Mouse (Mus musculus): Measurements from ENCODE around the gene P2rx4.

Gene P2rx4

DNA sequence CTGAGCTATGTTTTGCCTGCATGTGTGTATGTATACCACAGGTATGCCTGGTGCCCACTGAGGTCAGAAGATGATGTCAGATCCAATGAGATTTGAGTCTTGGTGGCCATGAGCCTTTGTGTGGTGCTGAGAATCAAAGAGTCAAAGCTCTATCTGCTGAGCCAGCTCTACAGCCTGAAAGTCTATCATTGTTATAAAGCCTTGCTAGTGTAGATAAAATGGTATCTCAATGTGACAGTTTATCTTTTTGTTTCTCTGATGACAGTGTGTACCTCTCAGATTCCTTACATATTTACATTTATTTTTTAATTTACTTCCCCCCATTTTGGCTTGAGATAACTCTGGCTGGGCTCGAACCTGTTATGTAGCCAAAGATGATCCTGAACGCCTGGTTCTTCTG, 3.8 kb upstream of the P2rx4 start:
- in situ Hi-C loops (cut with MboI, MseI), result loop anchor here in 1 of 2 experiments (5.0 kb wide), 1 partner anchor 84 kb away; no protein-coding TSS in a partner anchor

DNA sequence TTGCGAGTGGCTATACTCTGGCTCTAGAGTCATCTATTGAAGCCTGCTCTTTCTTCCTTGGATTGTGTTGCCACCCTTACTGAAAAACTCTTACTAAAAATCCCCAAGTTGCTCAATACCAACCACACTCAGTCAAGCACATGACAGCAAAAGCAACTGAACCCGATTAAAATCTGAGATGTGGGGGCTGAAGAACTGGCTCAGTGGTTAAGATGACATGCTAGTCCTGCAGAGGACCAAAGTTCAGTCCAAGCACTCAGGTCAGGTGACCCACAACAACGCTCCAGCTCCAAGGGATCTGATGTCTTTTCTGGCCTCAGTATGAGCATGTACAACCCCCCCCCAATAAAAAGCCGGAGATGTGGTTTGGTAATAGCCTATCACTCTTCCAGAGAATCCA, 2.8 kb upstream of the P2rx4 start:
- in situ Hi-C loops (cut with MboI, MseI), result loop anchor here in 1 of 2 experiments (5.0 kb wide), 1 partner anchor 83 kb away; no protein-coding TSS in a partner anchor

DNA sequence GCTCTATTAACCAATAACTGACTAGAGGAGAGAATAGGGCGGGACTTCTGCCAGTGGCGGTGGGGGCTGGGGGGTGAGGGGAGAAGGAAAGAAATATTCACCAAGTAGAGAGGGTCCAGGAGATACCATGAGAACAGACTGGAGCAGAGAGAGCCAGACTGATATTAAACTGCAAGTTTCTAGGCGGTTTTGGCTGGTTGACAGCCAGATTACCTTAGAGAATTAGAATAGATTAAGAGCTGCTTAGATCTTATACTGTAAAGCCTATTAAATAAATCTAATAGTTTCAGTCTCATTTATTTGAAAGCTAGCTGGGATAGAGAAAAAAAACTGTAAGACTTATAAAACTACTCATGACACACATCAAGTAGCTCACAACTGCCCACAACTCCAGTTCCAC, 2.2 kb upstream of the P2rx4 start:
- in situ Hi-C loops (cut with MboI, MseI), result no loop called here

DNA sequence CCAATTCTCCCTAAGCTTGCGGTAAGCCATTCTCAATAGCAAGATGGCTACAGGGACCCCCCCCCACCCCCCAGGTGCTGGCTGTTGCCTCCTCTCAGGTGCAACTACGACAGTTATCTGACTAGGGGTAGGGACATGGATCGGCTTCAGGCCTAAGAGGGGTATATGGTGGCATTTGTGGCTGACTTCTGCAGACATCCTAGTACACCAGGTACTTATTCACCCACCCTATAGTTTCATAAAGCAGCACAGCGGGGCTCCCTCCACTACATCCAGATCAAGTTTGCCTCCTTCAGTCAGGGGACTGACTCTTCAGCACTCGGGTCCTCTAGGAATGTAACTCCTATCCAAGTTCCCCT, 448 bp upstream of the P2rx4 start:
- in situ Hi-C loops (cut with MboI, MseI), result no loop called here

DNA sequence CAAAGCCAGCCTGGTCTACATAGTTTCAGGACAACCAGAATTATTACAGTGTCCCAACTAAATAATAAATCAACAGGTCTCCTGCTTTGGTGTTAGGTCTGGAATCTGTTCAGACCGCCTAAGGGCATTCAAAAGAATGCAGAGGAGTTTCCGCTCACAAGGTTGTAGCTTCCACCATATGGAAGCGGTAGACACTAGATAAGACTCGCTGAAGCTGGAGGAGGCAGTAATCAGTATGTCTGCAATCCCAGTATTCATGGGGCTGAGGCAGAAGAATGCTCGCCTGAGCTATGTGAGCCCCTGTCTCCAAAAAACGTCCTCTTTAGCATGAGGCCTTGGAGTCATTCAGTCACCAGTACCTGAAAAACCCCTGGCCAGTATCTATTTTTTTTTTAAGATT, 1.5 kb downstream of the P2rx4 start:
- in situ Hi-C loops (cut with MboI, MseI), result no loop called here

DNA sequence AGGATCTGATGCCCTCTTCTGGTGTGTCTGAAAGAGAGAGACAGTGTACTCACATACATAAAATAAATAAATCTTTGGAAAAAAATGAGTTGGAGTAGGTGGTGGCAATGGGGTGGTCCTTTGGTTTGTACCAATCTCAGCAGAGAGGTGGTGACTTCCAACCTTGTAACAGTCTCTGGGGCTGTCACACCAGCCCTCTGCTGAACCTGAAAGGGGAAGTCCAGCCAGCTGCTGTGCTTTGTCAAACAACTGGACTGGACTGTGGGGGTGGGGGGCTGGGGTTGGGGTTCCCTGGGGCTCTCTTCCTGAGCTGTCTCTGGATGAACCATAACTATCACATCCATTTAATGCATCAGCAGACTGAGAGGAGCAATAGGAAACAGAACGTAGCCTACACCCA, 8.4 kb downstream of the P2rx4 start:
- in situ Hi-C loops (cut with MboI, MseI), result no loop called here

DNA sequence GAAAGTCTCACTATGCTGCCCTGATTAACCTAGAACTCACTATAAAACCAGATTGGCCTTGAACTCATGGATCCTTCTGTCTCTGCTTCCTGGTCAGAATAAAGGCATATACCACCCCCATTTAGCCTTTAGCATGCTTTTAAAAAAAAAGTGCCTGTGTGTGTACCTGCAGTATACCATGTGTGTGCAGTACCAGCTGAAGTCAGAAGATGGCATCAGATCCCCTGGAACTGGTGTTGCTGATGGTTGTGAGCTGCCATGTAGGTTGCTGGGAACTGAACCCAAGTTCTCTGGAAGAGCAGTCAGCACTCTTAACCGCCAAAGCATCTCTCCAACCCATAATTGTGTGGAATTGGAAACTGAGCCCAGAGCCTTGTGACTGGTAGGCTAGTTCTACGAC, 9.4 kb downstream of the P2rx4 start:
- in situ Hi-C loops (cut with MboI, MseI), result no loop called here

DNA sequence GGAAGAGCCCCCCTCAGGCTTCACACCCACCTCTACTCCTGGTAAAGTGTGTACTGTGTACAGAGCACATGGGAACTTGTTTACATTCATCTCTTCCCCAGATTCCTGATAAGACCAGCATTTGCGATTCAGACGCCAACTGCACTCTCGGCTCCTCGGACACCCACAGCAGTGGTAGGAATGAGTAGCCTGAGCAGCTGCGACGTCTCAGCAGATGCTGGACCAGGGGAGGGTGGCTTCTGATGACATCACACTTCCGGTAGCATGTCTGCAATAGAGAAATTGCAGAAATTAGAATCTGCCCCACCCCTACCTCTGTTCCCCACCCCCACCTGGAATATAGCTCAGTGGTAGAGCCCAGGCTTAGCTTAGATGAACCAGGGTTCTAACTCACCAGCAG, 11.1 kb downstream of the P2rx4 start:
- in situ Hi-C loops (cut with MboI, MseI), result no loop called here

DNA sequence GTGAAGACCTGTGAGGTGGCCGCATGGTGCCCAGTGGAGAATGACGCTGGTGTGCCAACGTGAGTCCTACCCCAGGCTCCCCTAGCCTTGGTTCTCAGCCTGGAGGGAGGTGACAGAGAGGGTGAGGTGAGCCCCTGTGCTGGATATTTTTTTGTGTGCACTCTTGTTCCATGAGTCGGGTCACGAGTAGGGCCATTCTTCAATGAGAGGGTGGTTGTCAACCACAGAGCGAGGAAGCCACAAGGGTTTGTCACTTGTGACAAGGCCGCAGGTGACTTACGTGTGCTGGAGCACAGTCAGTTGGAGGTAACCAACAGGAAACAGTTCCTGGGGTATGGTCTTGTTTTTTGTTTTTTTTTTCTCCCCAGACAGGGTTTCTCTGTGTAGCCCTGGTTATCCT, 11.8 kb downstream of the P2rx4 start:
- in situ Hi-C loops (cut with MboI, MseI), result no loop called here

DNA sequence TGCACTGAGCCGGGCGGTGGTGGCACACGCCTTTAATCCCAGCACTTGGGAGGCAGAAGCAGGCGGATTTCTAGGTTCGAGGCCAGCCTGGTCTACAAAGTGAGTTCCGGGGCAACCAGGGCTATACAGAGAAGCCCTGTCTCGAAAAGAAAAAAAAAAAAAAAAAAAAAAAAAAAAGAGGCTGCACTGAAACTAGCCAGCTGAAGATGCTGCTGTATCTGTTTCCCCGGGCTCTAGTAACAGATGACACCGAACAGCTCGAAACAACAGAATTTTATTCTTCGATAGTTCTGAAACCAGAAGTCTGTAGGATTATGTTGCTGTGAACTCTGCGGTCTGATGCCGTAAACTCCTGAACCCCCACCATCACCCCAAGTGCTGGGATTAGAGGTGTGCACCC, 18.1 kb downstream of the P2rx4 start:
- in situ Hi-C loops (cut with MboI, MseI), result no loop called here

DNA sequence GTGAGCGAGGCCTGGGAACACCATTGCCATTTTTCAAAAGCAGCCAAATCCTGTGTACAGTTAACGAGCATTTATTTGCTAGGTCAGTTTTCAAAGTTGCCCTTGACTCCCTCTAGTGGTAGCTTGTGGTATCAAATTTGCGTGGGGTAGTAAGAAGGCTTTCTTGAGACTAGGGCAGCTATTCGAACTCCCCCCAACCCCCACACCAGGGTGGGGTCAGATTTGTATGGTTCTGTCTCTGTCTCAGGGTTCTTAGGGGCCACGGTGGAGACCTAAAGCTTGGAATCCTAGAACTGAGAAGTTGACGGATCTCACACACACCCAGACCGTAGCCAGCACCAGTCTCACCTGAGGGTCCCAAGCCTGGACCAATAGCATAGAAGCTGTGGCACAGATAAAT, 18.7 kb downstream of the P2rx4 start:
- in situ Hi-C loops (cut with MboI, MseI), result no loop called here

DNA sequence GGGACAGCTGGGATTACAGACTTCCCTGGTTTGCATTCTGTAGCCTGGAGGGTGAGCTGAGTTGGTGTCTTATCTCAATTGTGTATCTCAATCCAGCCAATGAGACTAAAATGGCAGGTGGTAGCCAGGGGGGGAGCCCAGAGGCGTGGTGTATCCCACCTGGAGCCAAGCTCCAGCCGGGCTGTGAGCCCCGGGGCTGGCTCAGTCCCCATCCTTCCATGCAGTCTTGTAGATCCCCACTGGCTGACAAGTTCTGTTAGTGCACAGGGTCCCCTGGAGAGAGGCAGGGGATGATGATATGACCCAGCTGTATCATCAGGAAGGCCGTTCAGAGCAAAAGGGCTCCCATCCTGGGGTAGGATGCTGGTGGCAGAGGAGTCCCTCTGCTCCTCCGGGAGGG, 19.3 kb downstream of the P2rx4 start:
- in situ Hi-C loops (cut with MboI, MseI), result no loop called here

DNA sequence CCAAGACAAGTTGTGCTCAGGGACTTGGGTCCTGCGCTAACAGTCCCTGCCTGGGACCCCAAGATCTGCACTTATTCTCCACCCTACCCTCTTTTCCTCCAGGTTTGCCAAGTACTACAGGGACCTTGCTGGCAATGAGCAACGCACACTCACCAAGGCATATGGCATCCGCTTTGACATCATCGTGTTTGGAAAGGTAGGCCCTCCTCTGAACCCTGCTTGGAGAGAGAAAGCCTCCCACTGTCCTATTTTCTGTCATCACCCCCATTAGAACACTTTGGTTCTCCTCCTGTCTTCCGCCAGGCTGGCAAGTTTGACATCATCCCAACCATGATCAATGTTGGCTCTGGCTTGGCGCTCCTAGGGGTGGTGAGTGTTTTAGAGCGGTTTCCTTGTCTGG, 19.8 kb downstream of the P2rx4 start:
- in situ Hi-C loops (cut with MboI, MseI), result no loop called here

DNA sequence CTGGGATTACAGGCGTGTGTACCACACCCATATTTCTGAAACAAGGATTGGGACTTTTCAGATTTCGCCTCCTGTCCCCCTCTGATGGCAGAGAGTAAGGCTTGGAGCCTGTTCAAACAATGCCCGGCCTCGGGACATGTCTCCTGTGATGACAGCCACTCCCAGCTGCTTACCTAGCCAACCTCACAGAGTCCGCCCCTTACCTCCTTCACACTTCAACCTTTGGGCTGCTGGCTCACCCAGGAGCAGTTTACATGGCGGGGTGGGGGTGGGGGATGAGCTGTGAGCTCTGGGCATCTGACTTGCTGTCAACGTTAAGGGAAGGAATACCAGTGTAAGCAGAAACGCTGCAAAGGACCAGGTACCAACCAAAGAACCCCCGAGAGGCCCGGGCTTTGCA, 23.4 kb downstream of the P2rx4 start:
- in situ Hi-C loops (cut with MboI, MseI), result no loop called here

DNA sequence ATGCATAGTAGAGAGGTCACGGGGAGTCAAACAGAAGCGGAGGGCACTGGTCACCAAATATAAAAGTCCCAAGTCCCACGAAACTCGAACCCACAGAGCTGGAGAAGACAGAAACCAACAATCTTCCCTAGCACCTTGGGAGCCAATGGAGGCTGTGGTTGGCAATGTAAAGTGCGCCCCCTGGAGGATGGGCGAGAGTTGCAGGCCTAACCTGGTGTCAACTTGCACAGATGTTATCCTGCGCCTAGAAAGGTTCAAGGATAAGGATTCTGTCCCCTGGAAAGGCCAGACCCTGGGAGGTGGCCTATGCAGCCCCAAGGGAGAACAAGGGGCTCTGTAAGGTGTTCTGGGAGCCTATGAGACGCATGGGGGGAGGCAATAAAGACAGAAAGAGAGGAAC, 24.0 kb downstream of the P2rx4 start:
- in situ Hi-C loops (cut with MboI, MseI), result no loop called here

DNA sequence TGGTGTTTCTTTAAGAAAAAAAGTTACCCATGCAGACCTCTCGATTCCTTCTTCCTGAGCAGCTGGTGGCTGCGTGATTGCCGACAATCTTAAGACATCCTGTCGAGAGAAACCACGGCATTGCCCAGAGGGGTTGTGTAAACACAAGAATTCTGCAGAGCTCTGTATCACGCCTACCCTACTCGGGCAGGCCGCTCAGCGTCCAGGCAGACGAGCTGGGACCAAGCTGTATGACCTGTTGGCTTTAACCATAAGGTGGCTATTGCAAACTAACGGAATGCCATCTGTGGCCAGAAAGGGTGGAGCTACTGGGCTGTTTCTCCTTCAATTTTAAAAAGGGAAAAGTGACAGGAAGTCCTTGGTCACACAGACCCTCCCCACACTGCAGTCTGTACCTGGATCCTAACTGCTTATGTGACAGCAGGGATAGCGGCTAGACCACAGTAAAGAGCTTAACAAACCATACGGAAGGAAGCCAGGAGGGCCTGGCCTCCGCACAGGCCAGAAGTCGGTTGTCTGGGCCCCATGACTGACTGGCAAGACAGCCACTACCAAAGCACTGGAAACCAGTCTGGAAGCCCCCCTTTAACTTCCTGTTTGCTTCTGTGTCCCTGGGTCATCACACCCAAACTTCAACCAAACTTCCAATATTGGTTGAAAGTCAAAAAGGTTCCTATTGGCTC, 24.8 kb downstream of the P2rx4 start:
- in situ Hi-C loops (cut with MboI, MseI), result no loop called here

DNA sequence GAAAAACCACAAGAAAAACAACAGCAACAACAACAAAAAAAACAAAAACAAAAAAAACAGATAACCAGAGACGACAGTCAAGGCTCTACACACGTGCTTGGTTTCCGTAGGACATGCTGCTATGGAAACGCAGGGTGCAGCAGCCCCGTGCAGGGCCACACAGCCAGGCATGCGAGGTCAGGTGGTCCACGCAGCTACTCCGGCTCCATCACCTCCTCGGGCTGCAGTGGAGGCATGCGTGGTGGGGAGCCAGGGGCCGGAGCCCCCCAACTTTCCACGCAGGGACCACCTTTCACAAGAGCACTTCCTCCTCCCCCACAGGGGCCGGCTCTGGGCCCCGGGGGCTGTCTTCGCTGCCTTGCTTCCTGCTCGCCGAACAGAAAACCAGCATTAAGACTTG, 26.5 kb downstream of the P2rx4 start:
- in situ Hi-C loops (cut with MboI, MseI), result no loop called here

DNA sequence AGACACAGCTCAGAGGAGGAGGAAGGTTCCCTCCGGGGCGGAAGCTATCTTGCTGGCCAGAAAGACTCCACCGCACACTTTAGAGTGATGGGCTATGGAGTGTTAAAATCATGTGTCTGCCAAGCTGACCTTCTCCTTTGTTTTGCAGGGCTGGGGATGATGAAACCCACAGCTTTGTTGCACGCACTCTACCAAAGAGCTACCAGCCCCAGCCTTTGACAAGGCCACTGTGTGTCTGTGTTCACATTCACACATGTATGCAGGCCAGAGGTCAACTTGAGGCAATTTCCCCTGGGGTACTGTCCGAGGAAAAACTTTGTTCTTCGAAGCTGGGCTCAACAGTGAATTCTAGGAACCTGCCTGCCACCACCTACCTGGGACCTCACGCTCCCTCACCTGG, 28.5 kb downstream of the P2rx4 start:
- in situ Hi-C loops (cut with MboI, MseI), result no loop called here

DNA sequence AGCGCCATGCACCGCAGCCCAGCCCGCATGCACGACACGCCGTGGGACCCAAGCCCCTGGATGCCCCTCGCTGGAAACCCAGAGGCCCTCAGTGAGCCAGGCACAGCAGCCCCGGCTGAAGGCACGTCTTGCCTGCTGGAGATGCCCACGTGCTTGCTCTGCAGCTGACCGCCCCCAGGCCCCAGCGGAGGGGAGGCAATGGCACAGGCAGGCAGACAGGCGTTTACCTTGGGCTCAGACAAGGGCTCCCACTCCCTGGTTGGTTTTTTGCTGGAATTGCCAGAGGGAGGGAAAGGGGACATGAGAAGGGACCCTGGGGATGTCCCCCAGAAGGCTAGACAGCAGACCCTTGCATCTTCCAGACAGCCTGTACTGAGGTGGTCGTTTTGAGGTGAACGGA, 29.4 kb downstream of the P2rx4 start:
- in situ Hi-C loops (cut with MboI, MseI), result no loop called here

DNA sequence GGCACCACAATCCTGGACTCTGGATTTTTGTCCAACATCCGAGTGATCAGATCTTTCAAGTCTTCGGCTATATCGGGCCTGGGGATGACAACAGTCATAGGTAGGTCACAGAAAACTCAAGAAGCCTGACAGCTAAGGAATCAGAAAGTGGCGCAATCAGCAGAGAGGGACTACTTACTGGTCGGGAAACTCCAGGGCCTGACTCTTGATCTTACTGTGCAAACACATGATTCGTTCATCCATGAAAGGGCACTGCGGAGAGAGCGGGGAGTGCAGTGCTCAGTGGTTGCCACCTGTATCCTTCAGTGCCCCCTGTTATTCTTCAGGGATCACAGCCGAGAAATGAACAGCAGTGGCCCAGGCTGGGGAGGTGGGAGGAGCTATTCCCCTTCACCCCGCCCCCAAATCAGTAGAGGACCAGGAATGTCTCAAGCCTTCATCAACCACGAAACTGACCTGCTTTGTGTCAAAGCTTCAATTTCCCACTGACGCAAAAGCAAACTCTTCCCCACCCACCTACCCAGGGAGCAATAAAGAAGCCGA, 36.6 kb downstream of the P2rx4 start:
- in situ Hi-C loops (cut with MboI, MseI), result loop anchor here in 1 of 2 experiments (10.0 kb wide), 1 partner anchor 209 kb away; no protein-coding TSS in a partner anchor

DNA sequence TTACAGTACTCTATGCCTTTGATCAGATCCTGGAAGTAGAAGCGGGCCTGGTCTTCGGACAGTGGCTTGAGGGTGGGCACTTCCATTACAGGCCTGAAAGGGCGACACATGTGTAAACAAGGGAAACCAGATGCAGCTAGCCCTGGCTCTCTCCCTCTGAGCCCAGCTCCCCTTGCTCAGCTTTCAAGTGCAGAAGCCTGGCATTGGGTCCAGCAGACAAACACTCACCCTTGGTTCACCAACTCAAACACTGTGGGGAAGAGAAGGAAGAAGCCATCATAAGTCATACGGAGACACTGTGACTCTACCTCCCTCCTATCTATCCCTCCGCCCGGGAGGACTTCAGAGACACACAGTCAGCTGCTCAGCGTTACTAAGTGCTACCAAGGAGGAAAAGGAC, 40.6 kb downstream of the P2rx4 start:
- in situ Hi-C loops (cut with MboI, MseI), result loop anchor here in 1 of 2 experiments (10.0 kb wide), 1 partner anchor 213 kb away; no protein-coding TSS in a partner anchor

DNA sequence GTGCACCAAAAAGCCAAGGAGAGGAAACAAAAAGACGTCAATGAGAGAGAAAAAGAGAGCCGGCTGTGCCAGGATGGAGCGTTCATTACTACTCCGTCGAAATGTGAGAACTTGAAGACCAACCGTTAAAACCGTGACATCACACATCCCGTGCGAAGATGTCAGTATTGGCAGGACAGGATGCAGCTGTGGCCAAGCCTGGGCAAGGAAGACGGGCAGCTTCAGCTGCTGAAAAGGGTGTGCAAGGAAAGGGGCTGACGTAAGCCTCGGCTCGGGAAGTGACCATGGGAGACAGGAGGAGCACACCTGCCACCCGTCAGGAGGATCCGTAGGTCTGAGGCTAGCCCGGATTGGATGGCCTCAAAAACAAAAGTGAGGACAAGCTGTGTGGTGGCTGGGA, 47.1 kb downstream of the P2rx4 start:
- in situ Hi-C loops (cut with MboI, MseI), result no loop called here

DNA sequence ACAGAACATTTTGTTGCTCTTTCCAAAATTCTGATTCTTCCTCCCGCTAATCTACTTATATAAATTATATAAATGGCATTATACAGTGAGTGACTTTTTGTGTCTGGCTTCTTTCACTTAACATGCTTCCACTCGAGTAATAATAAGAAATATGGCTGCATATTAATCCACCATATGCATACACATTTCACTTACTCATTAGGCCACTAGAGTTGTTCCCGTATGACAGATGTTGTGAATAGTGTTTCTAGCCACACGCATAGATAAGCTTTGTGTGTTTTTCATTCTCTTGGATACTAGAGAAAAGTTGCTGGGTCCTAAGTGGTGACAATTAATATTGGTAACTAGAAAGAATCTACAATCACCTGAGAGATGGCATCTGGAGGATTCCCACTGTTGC, 48.3 kb downstream of the P2rx4 start:
- in situ Hi-C loops (cut with MboI, MseI), result no loop called here

DNA sequence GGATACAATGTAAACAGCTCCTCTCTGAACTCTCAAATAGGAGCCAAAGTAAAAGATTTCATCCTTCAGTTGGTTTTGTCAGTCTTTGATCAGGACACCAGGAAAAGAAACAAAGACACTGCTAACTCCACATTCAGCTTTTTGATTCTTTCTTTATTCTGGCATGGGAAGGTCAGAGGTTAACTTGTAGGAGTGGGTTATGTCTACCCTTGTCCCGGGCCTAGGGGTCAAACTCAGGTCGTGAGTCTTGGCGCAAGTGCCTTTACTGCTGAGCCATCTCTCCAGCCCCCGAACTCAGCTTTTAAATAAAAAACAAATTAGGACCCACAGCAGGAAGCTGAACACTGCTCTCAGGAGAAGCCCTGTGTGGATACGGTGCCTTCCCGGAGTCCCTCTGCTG, 48.8 kb downstream of the P2rx4 start:
- in situ Hi-C loops (cut with MboI, MseI), result no loop called here

All from T-helper 17 cell (primary cell).